Mouse (Mus musculus) ES-E14 (cell line): Measurements from ENCODE around the gene Cul7. TPM values are rescaled to one million over a fixed set of nuclear protein-coding genes. Genes with fewer than 3 reads are reported as not detected.

Experiments
- DNase-seq: peaks from one replicate; pipeline ENCODE4 v3.0.0-alpha.2; 2013; ENCODE audit warnings: low read depth, low spot score
- H3K27ac ChIP-seq: 2 replicates; pipeline ENCODE4 v1.5.1; 2012; ENCODE audit warnings: low read depth, mild to moderate bottlenecking, low read length, moderate library complexity, mixed read lengths; ENCODE audit not compliant: poor library complexity, insufficient read depth, severe bottlenecking
- H3K36me3 ChIP-seq: 2 replicates; pipeline ENCODE4 v1.6.1; 2012; ENCODE audit warnings: mild to moderate bottlenecking, low read length, moderate library complexity, mixed read lengths; ENCODE audit not compliant: control insufficient read depth, poor library complexity, insufficient read depth, severe bottlenecking
- H3K4me1 ChIP-seq, 2 experiments: fragments of 150-350 bp in 1 of 2; sonication (generic) in 1 of 2; 2 replicates each; pipeline ENCODE4 v1.6.1; 2012; ENCODE audit warnings: low read length in 2 of 2, mild to moderate bottlenecking in 1 of 2, mixed read lengths in 1 of 2; ENCODE audit not compliant: control insufficient read depth in 2 of 2, insufficient read depth in 2 of 2, poor library complexity in 1 of 2
- H3K4me3 ChIP-seq, 2 experiments: fragments of 150-350 bp in 1 of 2; sonication (generic) in 1 of 2; 2 replicates each; pipeline ENCODE4 v1.5.1; 2012; ENCODE audit warnings: low read length in 2 of 2, low read depth in 1 of 2, mild to moderate bottlenecking in 1 of 2, mixed read lengths in 1 of 2; ENCODE audit not compliant: insufficient read depth in 1 of 2, poor library complexity in 1 of 2, severe bottlenecking in 1 of 2
- H3K9ac ChIP-seq: 2 replicates; pipeline ENCODE4 v1.6.1; 2012; ENCODE audit warnings: low read depth, mild to moderate bottlenecking, low read length, mixed read lengths; ENCODE audit not compliant: poor library complexity, insufficient read depth, severe bottlenecking
- H3K9me3 ChIP-seq: fragments of 150-350 bp; sonication (generic); 2 replicates; pipeline ENCODE4 v1.6.1; 2012; ENCODE audit warnings: low read depth, mild to moderate bottlenecking, low read length; ENCODE audit not compliant: control insufficient read depth, insufficient read depth
- CHD2 ChIP-seq: IDR thresholded peaks from 2 replicates; pipeline ENCODE4 v1.6.1; 2014; ENCODE audit warnings: mild to moderate bottlenecking, low read depth, low read length, inconsistent platforms
- HCFC1 ChIP-seq: IDR thresholded peaks from 2 replicates; pipeline ENCODE4 v1.6.1; 2012; ENCODE audit warnings: low read length, inconsistent platforms, borderline replicate concordance; ENCODE audit not compliant: insufficient read depth
- MAFK ChIP-seq: IDR thresholded peaks from 2 replicates; pipeline ENCODE4 v1.6.1; 2014; ENCODE audit warnings: mild to moderate bottlenecking, low read depth, low read length, inconsistent platforms; ENCODE audit not compliant: insufficient read depth
- ZC3H11A ChIP-seq: IDR thresholded peaks from 2 replicates; pipeline ENCODE4 v1.6.1; 2012; ENCODE audit warnings: low read depth, mild to moderate bottlenecking, inconsistent platforms, low read length, borderline replicate concordance
- ZNF384 ChIP-seq: IDR thresholded peaks from 2 replicates; pipeline ENCODE4 v1.6.1; 2012; ENCODE audit warnings: low read depth, low read length, inconsistent platforms
- in situ Hi-C, 2 experiments: fragments of 600-800 bp; cut with MboI; formaldehyde crosslinking; loops; one replicate each; pipeline ENCODE4 v1.15.1; 2025; ENCODE audit warnings: low sequenced_read_pairs in 2 of 2, inconsistent platforms in 1 of 2; ENCODE audit not compliant: unreplicated experiment in 2 of 2
- total RNA-seq: library from RNA; depleted of rRNA; stranded (reverse); fragments of 300-350 nt; gene quantifications from 2 replicates; pipeline ENCODE4 v1.2.3, GENCODE M21; 2012

The Cul7 gene
- total RNA-seq, 1 experiment: 96.1 TPM

DNA sequence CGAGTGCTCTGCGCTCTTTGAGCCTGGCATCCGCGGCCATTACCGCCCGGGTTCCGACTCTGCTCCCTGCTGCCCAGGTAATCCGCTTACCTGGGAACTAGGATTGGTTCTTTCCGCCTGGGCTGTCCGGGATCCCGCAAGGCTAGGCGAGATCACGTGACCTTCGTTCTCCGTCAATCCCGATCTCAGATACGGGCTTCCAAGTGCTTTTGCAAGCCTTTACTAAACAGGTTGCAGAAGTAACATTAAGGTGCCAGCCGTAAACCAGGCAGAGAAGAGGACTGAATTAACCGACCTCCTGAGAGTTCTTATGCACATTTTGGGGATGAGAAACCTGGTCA is 3.8 kb upstream of the Cul7 start:
- DNase-seq: peak; percentile 79
- peak overlapping the region; percentile 87 for H3K27ac ChIP-seq
- H3K4me3 ChIP-seq: peak overlapping the region; percentile 86 to 100
- TF ChIP-seq MAFK (0 out of 2 replicates have a peak, but pooled peaks have one; percentile 10), HCFC1 (no peak)
- in situ Hi-C loops: no loop called here
- H3K9ac ChIP-seq: peak overlapping the region; percentile 100
- peaks cover 4 to 12% of the 10 kb centered on the region in 2 experiments; a peak in 1 of 4 replicates for H3K4me1 ChIP-seq
- H3K36me3 ChIP-seq: peaks cover 13% of the 10 kb centered on the region; the same call in 1 of the 2 replicates
- no peaks in the 10 kb centered on the region for H3K9me3 ChIP-seq

DNA sequence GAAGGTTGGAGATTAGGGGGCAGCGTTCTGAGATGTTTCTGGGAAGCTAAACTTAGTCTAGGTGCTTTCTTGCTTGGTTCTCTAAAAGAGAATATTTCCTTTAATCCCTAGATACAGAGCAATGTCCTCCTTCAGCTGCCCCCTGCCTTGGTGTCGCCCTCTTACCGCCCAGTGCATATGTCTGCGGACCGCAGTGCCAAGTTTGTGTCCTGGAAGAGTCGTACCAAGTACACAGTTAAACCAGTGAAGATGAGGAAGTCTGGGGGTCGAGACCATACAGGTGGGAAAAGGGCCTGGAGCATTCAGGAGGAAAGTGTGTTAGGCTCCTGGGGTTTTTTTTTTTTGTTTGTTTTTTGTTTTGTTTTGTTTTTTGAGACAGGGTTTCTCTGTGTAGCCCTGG is 2.9 kb upstream of the Cul7 start:
- DNase-seq: no peak
- Histone ChIP-seq H3K36me3 (peaks cover 13% of the 10 kb centered on the region; the same call in 1 of the 2 replicates), H3K4me1 (peaks cover 9 to 14% of the 10 kb centered on the region in 2 experiments; a peak in 3 of 4 replicates), H3K9ac (no peak overlapping the region), H3K9me3 (no peaks in the 10 kb centered on the region), H3K4me3 (no peak overlapping the region; a peak in 1 of 4 replicates), H3K27ac (no peak overlapping the region)
- TF ChIP-seq MAFK (no peak), ZC3H11A (no peak)
- in situ Hi-C loops: no loop called here

DNA sequence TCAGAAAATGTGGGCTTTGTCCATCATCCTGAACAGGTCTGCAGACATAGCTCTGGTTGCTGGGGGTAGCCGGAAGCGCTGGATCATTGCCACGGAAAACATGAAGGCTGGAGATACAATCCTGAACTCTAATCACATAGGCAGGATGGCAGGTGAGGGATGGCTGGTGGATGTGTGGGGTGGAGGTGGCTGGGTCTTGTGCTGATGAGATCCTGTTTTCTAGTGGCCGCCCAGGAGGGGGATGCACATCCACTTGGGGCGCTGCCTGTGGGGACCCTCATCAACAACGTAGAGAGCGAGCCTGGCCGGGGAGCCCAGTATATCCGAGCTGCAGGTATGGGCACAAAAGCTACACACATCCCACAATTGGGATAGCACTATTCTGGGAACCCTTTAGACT is 1.7 kb upstream of the Cul7 start:
- peaks cover 10 to 17% of the 10 kb centered on the region in 2 experiments; a peak in 3 of 4 replicates for H3K4me1 ChIP-seq

DNA sequence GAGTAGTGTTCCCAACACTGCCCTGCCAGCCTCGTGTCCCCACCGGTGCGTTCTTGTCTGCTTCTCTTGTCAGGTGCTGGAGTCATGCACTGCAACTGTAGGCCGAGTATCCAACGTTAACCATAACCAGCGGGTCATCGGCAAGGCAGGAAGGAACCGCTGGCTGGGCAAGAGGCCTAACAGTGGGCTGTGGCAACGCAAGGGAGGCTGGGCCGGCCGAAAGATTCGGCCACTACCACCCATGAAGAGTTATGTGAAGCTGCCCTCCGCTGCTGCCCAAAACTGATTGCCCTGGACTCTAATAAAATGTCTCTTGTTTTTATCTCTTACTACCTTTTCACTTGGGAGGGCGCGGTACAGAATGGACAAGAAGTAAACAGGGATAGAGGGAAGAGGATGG is 326 bp upstream of the Cul7 start:
- H3K9ac ChIP-seq: peak overlapping the region; percentile 63; the same call in 1 of the 2 replicates
- in situ Hi-C loops: no loop called here
- H3K27ac ChIP-seq: peak overlapping the region; percentile 33
- peaks cover 10 to 15% of the 10 kb centered on the region in 2 experiments; a peak in 3 of 4 replicates for H3K4me1 ChIP-seq
- TF ChIP-seq CHD2 (no peak), MAFK (no peak), HCFC1 (no peak), ZC3H11A (no peak), ZNF384 (no peak)
- H3K9me3 ChIP-seq: no peaks in the 10 kb centered on the region
- H3K4me3 ChIP-seq: peak overlapping the region; percentile 67 to 82
- DNase-seq: no peak
- peaks cover 27% of the 10 kb centered on the region; the same call in 1 of the 2 replicates for H3K36me3 ChIP-seq

More for the DNA sequence above, 1.7 kb upstream of the Cul7 start:
- Histone ChIP-seq H3K27ac (no peak overlapping the region), H3K9me3 (no peaks in the 10 kb centered on the region), H3K36me3 (peaks cover 17% of the 10 kb centered on the region; the same call in 1 of the 2 replicates), H3K4me3 (no peak overlapping the region), H3K9ac (no peak overlapping the region)
- TF ChIP-seq ZNF384: no peak
- no peak for TF ChIP-seq MAFK
- in situ Hi-C loops: no loop called here
- DNase-seq: no peak

DNA sequence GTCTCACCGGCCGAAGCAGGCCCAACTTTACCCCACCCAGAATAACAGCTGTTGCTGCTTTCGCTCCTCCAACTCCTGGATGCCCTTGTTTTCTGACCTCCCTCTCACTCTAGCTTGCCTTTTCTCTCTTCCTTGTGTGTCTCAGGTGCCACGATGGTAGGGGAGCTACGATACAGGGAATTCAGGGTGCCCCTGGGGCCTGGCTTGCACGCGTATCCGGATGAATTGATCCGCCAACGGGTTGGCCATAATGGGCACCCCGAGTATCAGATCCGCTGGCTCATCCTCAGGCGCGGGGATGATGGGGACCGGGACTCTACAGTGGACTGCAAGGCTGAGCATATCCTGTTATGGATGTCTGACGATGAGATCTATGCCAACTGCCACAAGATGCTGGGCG is 1.2 kb downstream of the Cul7 start:
- Histone ChIP-seq H3K9me3 (no peaks in the 10 kb centered on the region), H3K36me3 (peaks cover 30% of the 10 kb centered on the region; the same call in 1 of the 2 replicates), H3K27ac (no peak overlapping the region), H3K9ac (peak overlapping the region; percentile 63), H3K4me1 (peaks cover 10 to 15% of the 10 kb centered on the region in 2 experiments; a peak in 3 of 4 replicates), H3K4me3 (peak overlapping the region; percentile 67 to 82)
- DNase-seq: no peak
- in situ Hi-C loops: no loop called here
- TF ChIP-seq CHD2 (no peak), MAFK (no peak), HCFC1 (no peak), ZC3H11A (no peak), ZNF384 (no peak)
